Mouse (Mus musculus): ENCODE measurements around the gene Phpt1.
A peak's percentile ranks its signal among the peaks of the same experiment; 100 is the strongest.
"Not testable (repeated sequence)": the region's sequence is repeated elsewhere in the genome, so short reads cannot be mapped to it uniquely, and the experiment has no call there.

Phpt1 gene

GRCm38 (mm10) chr2:25560551-25560950, 14.5 kb downstream of the Phpt1 start:
- no peak for DNase-seq (ENCODE audit: low spot score)

- DNase-seq (ENCODE audit: low spot score): no peak
These were observed 16.2 kb downstream of the Phpt1 start for GRCm38 (mm10) chr2:25558774-25559173.

GRCm38 (mm10) chr2:25557964-25558360, 17.1 kb downstream of the Phpt1 start:
- no peak for DNase-seq (ENCODE audit: low spot score)

GRCm38 (mm10) chr2:25557221-25557963, 17.6 kb downstream of the Phpt1 start, which contains the start of gene Edf1:
Gene Edf1 (plus strand): TSS chr2:25557847.
- DNase-seq (ENCODE audit: low spot score): peak; percentile 94

GRCm38 (mm10) chr2:25556296-25556695, 18.7 kb downstream of the Phpt1 start:
- no peak for DNase-seq (ENCODE audit: low spot score)

- DNase-seq (ENCODE audit: low spot score): not testable (repeated sequence)
These were observed 19.5 kb downstream of the Phpt1 start for GRCm38 (mm10) chr2:25555479-25555878.

GRCm38 (mm10) chr2:25553171-25553786, 21.7 kb downstream of the Phpt1 start:
- DNase-seq (ENCODE audit: low spot score): not testable (repeated sequence)

- no peak for DNase-seq (ENCODE audit: low spot score)
These were observed 23.8 kb downstream of the Phpt1 start for GRCm38 (mm10) chr2:25551186-25551585.

- DNase-seq (ENCODE audit: low spot score): no peak
These were observed 25.7 kb downstream of the Phpt1 start for GRCm38 (mm10) chr2:25549021-25549991.

GRCm38 (mm10) chr2:25546811-25547491, 28.1 kb downstream of the Phpt1 start, which contains the start of gene Traf2:
Gene Traf2 (minus strand): TSS chr2:25546940.
- DNase-seq (ENCODE audit: low spot score): peak; percentile 98

GRCm38 (mm10) chr2:25545996-25546810, 28.8 kb downstream of the Phpt1 start:
- no peak for DNase-seq (ENCODE audit: low spot score)

- no peak for DNase-seq (ENCODE audit: low spot score)
These were observed 33.2 kb downstream of the Phpt1 start for GRCm38 (mm10) chr2:25541644-25542367.

- DNase-seq (ENCODE audit: low spot score): no peak
These were observed 34.5 kb downstream of the Phpt1 start for GRCm38 (mm10) chr2:25540541-25540948.

GRCm38 (mm10) chr2:25536531-25536930, 38.5 kb downstream of the Phpt1 start:
- DNase-seq (ENCODE audit: low spot score): no peak

- no peak for DNase-seq (ENCODE audit: low spot score)
These were observed 40.2 kb downstream of the Phpt1 start for GRCm38 (mm10) chr2:25534866-25535182.

GRCm38 (mm10) chr2:25534178-25534865, 40.7 kb downstream of the Phpt1 start:
- DNase-seq (ENCODE audit: low spot score): no peak

GRCm38 (mm10) chr2:25533707-25534106, 41.3 kb downstream of the Phpt1 start:
- no peak for DNase-seq (ENCODE audit: low spot score)

GRCm38 (mm10) chr2:25526510-25527302, 48.3 kb downstream of the Phpt1 start:
- DNase-seq (ENCODE audit: low spot score): no peak
